Mouse (Mus musculus) olfactory bulb, adult 2 months (tissue): ENCODE measurements around the gene Fam216a. TPM values are rescaled to one million over a fixed set of nuclear protein-coding genes. Genes with fewer than 3 reads are reported as not detected.

ENCODE experiments used
- H3K27ac ChIP-seq: fragments of 200-500 bp; 2 replicates; pipeline ENCODE4 v1.5.1; 2012; ENCODE audit warnings: low read depth, low read length; ENCODE audit not compliant: insufficient read depth
- H3K4me1 ChIP-seq: fragments of 200-500 bp; 2 replicates; pipeline ENCODE4 v1.6.1; 2012; ENCODE audit warnings: low read length; ENCODE audit not compliant: control insufficient read depth, insufficient read depth
- H3K4me3 ChIP-seq: fragments of 200-500 bp; 2 replicates; pipeline ENCODE4 v1.5.1; 2012; ENCODE audit warnings: mild to moderate bottlenecking, low read depth, low read length, moderate library complexity; ENCODE audit not compliant: insufficient read depth
- CTCF ChIP-seq: fragments of 200-500 bp; IDR thresholded peaks from 2 replicates; pipeline ENCODE4 v1.5.1; 2012; ENCODE audit warnings: low read depth, mild to moderate bottlenecking, low read length, moderate library complexity; ENCODE audit not compliant: insufficient read depth
- POLR2A ChIP-seq: fragments of 200-500 bp; IDR thresholded peaks from 2 replicates; pipeline ENCODE4 v1.6.1; 2012; ENCODE audit warnings: mild to moderate bottlenecking, low read depth, low read length, moderate library complexity; ENCODE audit not compliant: insufficient read depth
- WGBS: fragments of 180-500 bp; shearing (Covaris S2); methylation state at CpG from one replicate; pipeline ENCODE4 v1.1.7; 2018; 5-methylcytosine and 5-hydroxymethylcytosine counted together
- polyA plus RNA-seq: library from polyadenylated mRNA; stranded (reverse); fragments of >200 nt; gene quantifications from 2 replicates; pipeline ENCODE4 v1.2.4, GENCODE M21; 2012; ENCODE audit warnings: low replicate concordance; ENCODE audit not compliant: missing spikeins, insufficient read depth, insufficient read length

Gene Fam216a
- polyA plus RNA-seq, 1 experiment, result not detected

DNA sequence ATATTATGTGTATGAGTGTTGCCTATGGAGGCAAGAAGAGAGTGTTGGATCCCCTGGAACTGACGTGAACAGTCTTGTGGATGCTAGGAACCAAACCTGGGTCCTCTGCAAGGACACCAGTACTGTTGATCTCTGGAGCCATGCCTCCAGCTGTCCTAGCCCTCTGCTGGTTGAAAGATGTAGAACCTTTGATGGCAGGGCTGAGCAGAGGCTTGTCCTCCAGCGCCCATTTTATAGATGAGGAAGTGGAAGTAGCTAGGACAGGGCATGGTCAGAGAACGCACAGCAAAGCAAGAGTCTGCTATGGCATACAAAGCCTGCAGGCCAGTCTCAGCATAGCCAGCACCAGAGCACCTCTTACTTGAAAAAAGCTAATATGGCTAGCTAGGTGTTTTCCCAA, 54.1 kb downstream of the Fam216a start:
- Histone ChIP-seq H3K27ac (no peak overlapping the region), H3K4me1 (peaks cover 47% of the 10 kb centered on the region), H3K4me3 (no peak overlapping the region)
- no peak for TF ChIP-seq CTCF
- TF ChIP-seq POLR2A, result no peak
- WGBS, result 86% methylated on average over 3 of the region's 3 CpGs

GRCm38 (mm10) chr5:122317329-122318045, 54.7 kb downstream of the Fam216a start:
- TF ChIP-seq CTCF, result no peak
- no peak for TF ChIP-seq POLR2A
- Histone ChIP-seq H3K4me1 (peaks cover 52% of the 10 kb centered on the region), H3K4me3 (no peak overlapping the region), H3K27ac (no peak overlapping the region)
- WGBS, result 63% methylated on average over 11 of the region's 11 CpGs

GRCm38 (mm10) chr5:122314966-122315667, 57.0 kb downstream of the Fam216a start:
- no peak overlapping the region for H3K4me3 ChIP-seq
- 26% methylated on average over 20 of the region's 20 CpGs for WGBS
- peak overlapping the region; percentile 66 for H3K27ac ChIP-seq
- peaks cover 50% of the 10 kb centered on the region for H3K4me1 ChIP-seq
- no peak for TF ChIP-seq POLR2A
- no peak for TF ChIP-seq CTCF

Other genes with a start within 250 kb of the Fam216a start
- gene Ccdc63, start 231.5 kb downstream of the Fam216a start, polyA plus RNA-seq, result not detected in 2 replicates
- 674 and 1,250 TPM in 2 replicates for gene Ppp1cc, start 214.1 kb downstream of the Fam216a start, polyA plus RNA-seq
- not detected in 2 replicates for gene Hvcn1, start 165.6 kb downstream of the Fam216a start, polyA plus RNA-seq
- not detected in 2 replicates for gene Tctn1, start 107.9 kb downstream of the Fam216a start, polyA plus RNA-seq
- not detected in 2 replicates for gene Pptc7, start 88.0 kb downstream of the Fam216a start, polyA plus RNA-seq
- not detected in 2 replicates for gene Rad9b, start 18.1 kb downstream of the Fam216a start, polyA plus RNA-seq
- 225 TPM in 1 of 2 replicates, not detected in the other for gene Vps29, start 18.0 kb downstream of the Fam216a start, polyA plus RNA-seq
- not detected in 2 replicates for gene Gpn3, start 488 bp downstream of the Fam216a start, polyA plus RNA-seq
- 430 TPM in 1 of 2 replicates, not detected in the other for gene Arpc3, start 19.5 kb upstream of the Fam216a start, polyA plus RNA-seq
- gene Anapc7, start 49.3 kb upstream of the Fam216a start, polyA plus RNA-seq, result not detected in 2 replicates
- gene Atp2a2, start 129.9 kb upstream of the Fam216a start, polyA plus RNA-seq, result 113 and 352 TPM in 2 replicates
- gene Ift81, start 242.2 kb upstream of the Fam216a start, polyA plus RNA-seq, result not detected in 2 replicates